Mouse (Mus musculus): ENCODE data around the gene Akr7a5.

The Akr7a5 gene

DNA sequence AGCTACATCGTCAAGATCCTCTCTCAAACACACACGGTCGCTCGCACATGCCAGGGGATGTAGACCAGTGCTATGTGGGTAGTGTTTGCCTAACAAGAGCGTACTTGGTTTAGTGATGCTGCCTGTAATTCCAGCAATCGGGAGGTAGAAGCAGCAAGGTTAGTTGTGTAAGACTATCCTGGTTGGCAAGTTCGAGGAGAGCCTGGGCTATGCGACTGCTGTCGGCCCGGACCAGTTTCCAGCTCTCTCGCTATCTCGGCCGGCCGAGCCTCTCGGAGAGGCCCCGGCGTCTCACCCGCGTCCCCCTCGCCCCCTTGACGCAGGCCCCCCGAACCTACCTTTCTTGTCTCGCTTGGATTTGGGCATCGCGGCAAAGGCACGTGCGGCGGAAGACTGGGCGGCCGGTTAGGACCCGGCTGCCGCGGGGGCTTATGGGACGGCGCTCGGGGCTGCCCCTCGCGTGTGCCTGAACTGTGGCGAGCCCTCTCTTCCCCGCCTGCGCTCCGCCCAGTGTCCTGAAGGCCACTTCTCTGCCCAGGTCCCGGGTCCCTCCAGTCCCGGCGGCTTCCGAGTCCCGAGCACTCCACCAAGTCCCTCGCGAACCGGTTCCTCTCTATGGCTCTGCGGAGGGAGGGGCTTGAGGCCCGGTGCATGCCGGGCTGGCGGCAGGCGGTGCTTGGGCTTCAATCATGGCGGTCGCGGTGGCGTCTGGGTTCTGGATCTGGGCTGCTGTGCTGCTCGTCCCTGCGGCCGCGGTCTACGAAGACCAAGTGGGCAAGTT, 41.6 kb downstream of the Akr7a5 start, which contains the start of the genes Mrto4, Emc1 and Ubr4:
Gene Mrto4 (minus strand): TSS at position 646 of the 781 bp plus-strand sequence.
Gene Emc1 (plus strand): TSS at position 657 of the 781 bp plus-strand sequence.
Gene Ubr4 (plus strand): TSS at position 679 of the 781 bp plus-strand sequence.
- peak; percentile 90 for DNase-seq (ENCODE audit: low spot score)

DNA sequence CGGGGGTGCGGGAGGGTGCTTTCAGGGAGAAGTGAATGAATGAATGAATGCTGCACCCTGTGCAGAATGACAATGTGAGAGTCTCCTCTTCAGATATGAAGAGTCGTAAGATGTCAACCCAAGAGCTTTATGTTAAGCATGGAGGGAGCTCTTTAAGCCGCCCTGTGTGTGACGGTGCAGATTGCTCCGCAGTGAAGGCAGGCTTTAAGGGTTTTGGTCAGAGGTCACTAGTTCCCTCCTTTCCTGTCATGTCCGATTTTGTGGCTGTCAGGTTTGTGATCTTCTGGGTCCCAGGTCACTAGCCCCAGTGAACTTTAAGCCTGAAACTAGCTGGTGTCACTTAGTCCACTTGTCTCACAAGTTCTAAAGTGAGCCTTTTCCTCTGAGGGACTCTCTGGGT, 42.3 kb downstream of the Akr7a5 start:
- DNase-seq (ENCODE audit: low spot score) = peak; percentile 29

GRCm38 (mm10) chr4:139357211-139357610, 46.7 kb downstream of the Akr7a5 start:
- DNase-seq (ENCODE audit: low spot score) = no peak

DNA sequence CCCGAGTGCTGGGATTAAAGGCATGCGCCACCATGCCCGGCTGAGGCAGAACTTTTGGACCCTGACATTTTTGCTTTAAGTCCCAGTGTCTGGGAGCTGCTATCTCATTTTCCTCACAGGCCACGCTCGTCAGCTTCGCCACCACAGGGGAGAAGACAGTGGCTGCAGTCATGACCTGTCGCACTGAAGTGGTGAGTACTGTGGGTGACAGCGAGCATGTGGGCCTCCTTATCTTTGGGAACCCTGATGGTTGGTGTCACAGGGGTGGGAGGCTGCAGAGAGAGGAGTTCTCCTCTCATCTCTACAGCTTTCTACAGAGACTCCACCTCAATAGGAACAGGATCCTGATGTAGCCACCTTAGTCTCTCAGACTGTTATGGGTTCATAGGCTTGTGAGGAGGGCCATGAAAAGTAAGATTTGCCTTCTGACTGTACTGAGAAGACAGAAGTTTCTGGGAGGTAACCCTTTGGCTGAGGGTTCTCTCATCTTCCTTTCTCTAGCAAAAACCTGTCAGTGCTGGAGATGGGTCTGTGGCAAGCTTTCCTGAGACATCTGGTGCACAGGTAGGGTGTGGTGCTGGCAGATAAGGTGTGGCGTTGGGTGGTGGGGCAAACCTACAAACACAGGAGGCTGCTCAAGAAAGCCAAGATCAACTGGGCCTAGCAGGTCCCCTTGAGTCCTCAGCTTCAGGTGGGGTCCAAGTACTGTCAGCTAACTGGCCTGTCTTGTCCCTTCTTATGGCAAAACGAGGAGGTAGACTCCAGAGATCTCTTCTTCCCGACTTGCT, 50.4 kb downstream of the Akr7a5 start:
- DNase-seq (ENCODE audit: low spot score) = no peak

DNA sequence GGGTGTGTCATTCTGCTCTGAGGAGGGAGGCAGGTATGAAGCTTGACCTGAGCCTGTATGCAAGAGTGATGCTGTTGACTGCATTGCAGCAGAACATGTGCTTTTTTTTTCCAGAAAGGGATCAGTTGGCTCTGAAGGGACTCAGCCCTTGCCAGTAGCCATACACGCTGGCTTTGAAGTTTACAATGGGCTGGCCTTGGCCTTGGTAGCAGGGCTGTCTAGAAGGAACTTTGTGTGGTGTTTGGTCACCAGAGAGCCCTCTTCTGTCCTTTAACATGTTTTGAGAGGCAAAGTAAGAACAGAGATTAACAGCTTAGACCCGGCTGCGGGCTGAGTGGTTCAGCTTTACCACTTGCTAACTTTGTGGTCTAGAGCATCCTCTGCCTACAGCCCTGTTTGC, 56.8 kb downstream of the Akr7a5 start:
- no peak for DNase-seq (ENCODE audit: low spot score)

Data from yolk sac, embryonic 10.5 days (tissue).